Mouse (Mus musculus) ES-E14 (cell line): ENCODE measurements around the gene N4bp1.

Experiments
- HCFC1 ChIP-seq: IDR thresholded peaks from 2 replicates; pipeline ENCODE4 v1.6.1; 2012; ENCODE audit warnings: low read length, inconsistent platforms, borderline replicate concordance; ENCODE audit not compliant: insufficient read depth
- ZC3H11A ChIP-seq: IDR thresholded peaks from 2 replicates; pipeline ENCODE4 v1.6.1; 2012; ENCODE audit warnings: low read depth, mild to moderate bottlenecking, inconsistent platforms, low read length, borderline replicate concordance

DNA sequence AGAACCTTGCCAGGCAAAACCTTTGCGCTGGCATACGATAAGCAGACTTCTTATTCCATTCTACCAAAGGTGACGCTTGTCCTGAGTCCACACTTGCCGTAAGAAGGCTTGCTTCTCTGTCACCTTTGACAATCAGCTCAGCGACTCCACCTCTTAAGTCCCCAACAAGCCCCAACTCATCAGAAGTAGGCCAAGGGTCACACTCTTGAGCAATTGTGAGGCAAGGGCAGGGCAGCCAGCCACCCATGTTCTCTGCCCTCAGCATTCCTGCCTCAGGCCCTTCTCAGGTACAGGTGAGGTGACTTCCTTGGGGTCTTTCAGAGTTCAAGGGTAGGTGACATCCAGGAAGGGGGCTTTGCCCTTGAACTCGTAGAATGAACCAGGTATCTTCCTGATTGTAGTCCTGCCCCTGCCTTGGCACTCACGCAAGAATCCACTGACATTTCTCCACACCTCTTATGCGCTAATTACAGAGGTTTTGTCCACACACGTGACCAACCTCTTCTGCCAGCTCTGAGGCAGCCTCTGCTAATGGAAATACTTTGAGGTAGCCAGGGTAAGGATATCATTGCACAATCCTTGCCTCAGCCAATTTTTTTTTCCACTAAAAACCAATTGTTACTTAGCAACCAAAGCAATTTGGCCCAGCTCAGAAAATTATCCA, 118.4 kb downstream of the N4bp1 start:
- TF ChIP-seq HCFC1 (no peak), ZC3H11A (no peak)
